Mouse (Mus musculus): ENCODE data around the gene Clec9a.

Gene Clec9a

GRCm38 (mm10) chr6:129422311-129422710 lies 13.6 kb downstream of the Clec9a start:
- ChIA-PET CTCF (interaction anchor here in 2 of 4 experiments (1.1 to 1.3 kb wide), 2 partner anchors 122 to 162 kb away, joined by 3 read pairs; no protein-coding TSS in a partner anchor), POLR2A (no interaction called here)

GRCm38 (mm10) chr6:129423040-129423733 lies 14.5 kb downstream of the Clec9a start:
- ChIA-PET CTCF (interaction anchor here in 3 of 4 experiments (0.6 to 1.3 kb wide), 13 partner anchors 9 to 175 kb away, joined by 3 to 5 read pairs (median 3); no protein-coding TSS in a partner anchor), POLR2A (no interaction called here)

- POLR2A ChIA-PET, result no interaction called here
Measured at GRCm38 (mm10) chr6:129423734-129424072, 15.0 kb downstream of the Clec9a start.

GRCm38 (mm10) chr6:129425217-129425616 lies 16.6 kb downstream of the Clec9a start:
- ChIA-PET POLR2A (no interaction called here), CTCF (no interaction called here)

More at GRCm38 (mm10) chr6:129423734-129424072, 15.0 kb downstream of the Clec9a start:
- CTCF ChIA-PET, result interaction anchor here in 3 of 4 experiments (0.6 to 1.3 kb wide), 13 partner anchors 9 to 175 kb away, joined by 3 to 5 read pairs (median 3); no protein-coding TSS in a partner anchor

GRCm38 (mm10) chr6:129425812-129426211 lies 17.1 kb downstream of the Clec9a start:
- CTCF ChIA-PET, result no interaction called here
- POLR2A ChIA-PET, result no interaction called here

- CTCF ChIA-PET, result no interaction called here
- POLR2A ChIA-PET, result no interaction called here
Measured at GRCm38 (mm10) chr6:129427281-129427680, 18.6 kb downstream of the Clec9a start.

- POLR2A ChIA-PET, result no interaction called here
- CTCF ChIA-PET, result no interaction called here
Measured at GRCm38 (mm10) chr6:129434239-129434638, 25.6 kb downstream of the Clec9a start.

- ChIA-PET POLR2A (interaction anchor here in 1 of 4 experiments (0.7 kb wide), 1 partner anchor 631 kb away, joined by 3 read pairs; the partner anchor contains the start of gene Klra4), CTCF (interaction anchor here in 2 of 4 experiments (0.7 to 1.0 kb wide), 2 partner anchors 13 to 35 kb away, joined by 3 to 8 read pairs; no protein-coding TSS in a partner anchor)
Measured at GRCm38 (mm10) chr6:129436025-129436424, 27.4 kb downstream of the Clec9a start.

GRCm38 (mm10) chr6:129438033-129438432 lies 29.4 kb downstream of the Clec9a start:
- CTCF ChIA-PET, result no interaction called here
- POLR2A ChIA-PET, result interaction anchor here in 1 of 4 experiments (1.3 kb wide), 1 partner anchor 12 kb away, joined by 3 read pairs; no protein-coding TSS in a partner anchor

GRCm38 (mm10) chr6:129449743-129450142 lies 41.1 kb downstream of the Clec9a start:
- ChIA-PET POLR2A (no interaction called here), CTCF (no interaction called here)

- ChIA-PET POLR2A (no interaction called here), CTCF (no interaction called here)
Measured at GRCm38 (mm10) chr6:129451411-129452039, 42.9 kb downstream of the Clec9a start, which contains the start of gene Clec1a. Clec1a (minus strand) TSS chr6:129452000.

- ChIA-PET POLR2A (no interaction called here), CTCF (interaction anchor here in 1 of 4 experiments (0.6 kb wide), 1 partner anchor 210 kb away, joined by 6 read pairs; no protein-coding TSS in a partner anchor)
Measured at GRCm38 (mm10) chr6:129471386-129471785, 62.7 kb downstream of the Clec9a start.

- ChIA-PET POLR2A (no interaction called here), CTCF (no interaction called here)
Measured at GRCm38 (mm10) chr6:129472627-129473026, 64.0 kb downstream of the Clec9a start.
